Mouse (Mus musculus): Measurements from ENCODE around the gene Sesn2. TPM values are rescaled to one million over a fixed set of nuclear protein-coding genes. Genes with fewer than 3 reads are reported as not detected.
A peak's percentile ranks its signal among the peaks of the same experiment; 100 is the strongest.
"Not testable (repeated sequence)": the region's sequence is repeated elsewhere in the genome, so short reads cannot be mapped to it uniquely, and the experiment has no call there.

The Sesn2 gene
- 8.1 and 8.2 TPM in 2 replicates for polyA plus RNA-seq (2012; rRNA removed)

GRCm38 (mm10) chr4:132510352-132510798, at the start of gene Sesn2:
TSS of gene Sesn2 (minus strand) at chr4:132510501.
- Histone ChIP-seq H3K4me3 (ENCODE audit: insufficient read depth, low read length) (peak within 1 kb of the TSS; percentile 90), H3K27ac (ENCODE audit: insufficient read depth, low read length) (no peak within 1 kb of the TSS), H3K4me1 (ENCODE audit: control insufficient read depth, insufficient read depth, low read length) (peaks cover 2% of the 10 kb centered on the region; the same call in 1 of the 2 replicates)
- TF ChIP-seq POLR2A (IDR thresholded peaks at IDR 0.05; ENCODE audit: extremely low read depth, insufficient read depth, low read length), result peak; percentile 94
- no peak for TF ChIP-seq CTCF (IDR thresholded peaks at IDR 0.05; ENCODE audit: extremely low read depth, insufficient read depth, low read length)

- H3K4me3 ChIP-seq (ENCODE audit: insufficient read depth, low read length); H3K4me1 ChIP-seq (ENCODE audit: control insufficient read depth, insufficient read depth, low read length); H3K27ac ChIP-seq (ENCODE audit: insufficient read depth, low read length): not testable (repeated sequence)
Observed at GRCm38 (mm10) chr4:132555550-132555949, 45.2 kb upstream of the Sesn2 start.

GRCm38 (mm10) chr4:132554653-132555052, 44.4 kb upstream of the Sesn2 start:
- TF ChIP-seq POLR2A (IDR thresholded peaks at IDR 0.05; ENCODE audit: extremely low read depth, insufficient read depth, low read length) (no peak), CTCF (IDR thresholded peaks at IDR 0.05; ENCODE audit: extremely low read depth, insufficient read depth, low read length) (no peak)
- no peak overlapping the region for H3K27ac ChIP-seq (ENCODE audit: insufficient read depth, low read length)
- no peaks in the 10 kb centered on the region for H3K4me1 ChIP-seq (ENCODE audit: control insufficient read depth, insufficient read depth, low read length)
- no peak overlapping the region for H3K4me3 ChIP-seq (ENCODE audit: insufficient read depth, low read length)

GRCm38 (mm10) chr4:132554221-132554620, 43.9 kb upstream of the Sesn2 start:
- H3K4me1 ChIP-seq (ENCODE audit: control insufficient read depth, insufficient read depth, low read length), result no peaks in the 10 kb centered on the region
- no peak overlapping the region for H3K27ac ChIP-seq (ENCODE audit: insufficient read depth, low read length)
- TF ChIP-seq CTCF (IDR thresholded peaks at IDR 0.05; ENCODE audit: extremely low read depth, insufficient read depth, low read length) (no peak), POLR2A (IDR thresholded peaks at IDR 0.05; ENCODE audit: extremely low read depth, insufficient read depth, low read length) (no peak)
- no peak overlapping the region for H3K4me3 ChIP-seq (ENCODE audit: insufficient read depth, low read length)

GRCm38 (mm10) chr4:132545851-132546250, 35.5 kb upstream of the Sesn2 start:
- Histone ChIP-seq H3K4me1 (ENCODE audit: control insufficient read depth, insufficient read depth, low read length) (peaks cover 6% of the 10 kb centered on the region), H3K4me3 (ENCODE audit: insufficient read depth, low read length) (no peak overlapping the region), H3K27ac (ENCODE audit: insufficient read depth, low read length) (no peak overlapping the region)
- TF ChIP-seq CTCF (IDR thresholded peaks at IDR 0.05; ENCODE audit: extremely low read depth, insufficient read depth, low read length) (peak; percentile 73), POLR2A (IDR thresholded peaks at IDR 0.05; ENCODE audit: extremely low read depth, insufficient read depth, low read length) (no peak)

- Histone ChIP-seq H3K4me1 (ENCODE audit: control insufficient read depth, insufficient read depth, low read length) (peaks cover 6% of the 10 kb centered on the region), H3K27ac (ENCODE audit: insufficient read depth, low read length) (peak overlapping the region; percentile 78; the same call in 1 of the 2 replicates)
Observed at GRCm38 (mm10) chr4:132542724-132543123, 32.4 kb upstream of the Sesn2 start.

GRCm38 (mm10) chr4:132541413-132541812, 31.1 kb upstream of the Sesn2 start:
- Histone ChIP-seq H3K27ac (ENCODE audit: insufficient read depth, low read length) (no peak overlapping the region), H3K4me1 (ENCODE audit: control insufficient read depth, insufficient read depth, low read length) (peaks cover 10% of the 10 kb centered on the region), H3K4me3 (ENCODE audit: insufficient read depth, low read length) (no peak overlapping the region)
- no peak for TF ChIP-seq POLR2A (IDR thresholded peaks at IDR 0.05; ENCODE audit: extremely low read depth, insufficient read depth, low read length)
- no peak for TF ChIP-seq CTCF (IDR thresholded peaks at IDR 0.05; ENCODE audit: extremely low read depth, insufficient read depth, low read length)

More at GRCm38 (mm10) chr4:132542724-132543123, 32.4 kb upstream of the Sesn2 start:
- H3K4me3 ChIP-seq (ENCODE audit: insufficient read depth, low read length), result no peak overlapping the region
- TF ChIP-seq POLR2A (IDR thresholded peaks at IDR 0.05; ENCODE audit: extremely low read depth, insufficient read depth, low read length) (no peak), CTCF (IDR thresholded peaks at IDR 0.05; ENCODE audit: extremely low read depth, insufficient read depth, low read length) (peak; percentile 14; the same call in 1 of the 2 replicates)

- H3K27ac ChIP-seq (ENCODE audit: insufficient read depth, low read length), result no peak overlapping the region
- H3K4me3 ChIP-seq (ENCODE audit: insufficient read depth, low read length), result no peak overlapping the region
- TF ChIP-seq CTCF (IDR thresholded peaks at IDR 0.05; ENCODE audit: extremely low read depth, insufficient read depth, low read length) (no peak), POLR2A (IDR thresholded peaks at IDR 0.05; ENCODE audit: extremely low read depth, insufficient read depth, low read length) (no peak)
- peaks cover 10% of the 10 kb centered on the region for H3K4me1 ChIP-seq (ENCODE audit: control insufficient read depth, insufficient read depth, low read length)
Observed at GRCm38 (mm10) chr4:132539481-132539880, 29.2 kb upstream of the Sesn2 start.

- Histone ChIP-seq H3K27ac (ENCODE audit: insufficient read depth, low read length) (peak within 1 kb of the TSS; percentile 50; the same call in 1 of the 2 replicates), H3K4me1 (ENCODE audit: control insufficient read depth, insufficient read depth, low read length) (peaks cover 6% of the 10 kb centered on the region), H3K4me3 (ENCODE audit: insufficient read depth, low read length) (peak within 1 kb of the TSS; percentile 87)
- peak; percentile 86; the same call in 1 of the 2 replicates for TF ChIP-seq POLR2A (IDR thresholded peaks at IDR 0.05; ENCODE audit: extremely low read depth, insufficient read depth, low read length)
- no peak for TF ChIP-seq CTCF (IDR thresholded peaks at IDR 0.05; ENCODE audit: extremely low read depth, insufficient read depth, low read length)
Observed at GRCm38 (mm10) chr4:132535406-132536121, 25.3 kb upstream of the Sesn2 start, which contains the start of gene Dnajc8. TSS of gene Dnajc8 (plus strand) at chr4:132535550.

Data from cortical plate, adult 2 months (tissue).